ENCODE assay signal across 8 mouse cellular contexts in genomic region chr19:8892829-8893766, GRCm38 (mm10). TPM values are rescaled to one million over a fixed set of nuclear protein-coding genes. Genes with fewer than 3 reads are reported as not detected.
A peak's percentile ranks its signal among the peaks of the same experiment; 100 is the strongest.
DNase-seq lines count a peak whose midpoint lies in the region; ATAC-seq and TF ChIP-seq lines count a peak whose summit lies in the region.

Ints5 (plus strand) TSS chr19:8893005.

- ATAC-seq in embryonic facial prominence, embryonic 14.5 days (ENCODE audit: low read depth) = peak; percentile 65
- ATAC-seq in limb, embryonic 14.5 days (ENCODE audit: low FRiP score, low read depth) = peak; percentile 53
- ATAC-seq in midbrain, embryonic 16.5 days = peak; percentile 49

- H3K9ac ChIP-seq in embryonic facial prominence, embryonic 14.5 days (ENCODE audit: low read depth, low read length) = peak within 1 kb of the TSS; percentile 93
- peak within 1 kb of the TSS; percentile 84 for H3K9ac ChIP-seq in limb, embryonic 14.5 days (ENCODE audit: low read depth, low read length, severe bottlenecking)
- peak within 1 kb of the TSS; percentile 95 for H3K9ac ChIP-seq in midbrain, embryonic 16.5 days (ENCODE audit: low read depth, low read length)

- 1% methylated on average over 54 of the region's 54 CpGs for WGBS in bone marrow, adult 2 months
- WGBS in embryonic facial prominence, embryonic 14.5 days = 3% methylated on average over 42 of the region's 54 CpGs
- 3% methylated on average over 54 of the region's 54 CpGs for WGBS in limb, embryonic 14.5 days
- 3% methylated on average over 53 of the region's 54 CpGs for WGBS in midbrain, embryonic 16.5 days
- 2% methylated on average over 54 of the region's 54 CpGs for WGBS in spleen, adult 2 months

- H3K4me1 ChIP-seq in bone marrow, adult 2 months (ENCODE audit: control insufficient read depth, insufficient read depth, low read length) = peaks cover 5% of the 10 kb centered on the region; the same call in 1 of the 2 replicates
- H3K4me1 ChIP-seq in embryonic facial prominence, embryonic 14.5 days (ENCODE audit: control insufficient read depth, insufficient read depth, low read length) = peaks cover 7% of the 10 kb centered on the region
- peaks cover 15% of the 10 kb centered on the region for H3K4me1 ChIP-seq in limb, embryonic 14.5 days (ENCODE audit: control insufficient read depth, insufficient read depth, low read length)
- H3K4me1 ChIP-seq in midbrain, embryonic 16.5 days (ENCODE audit: control insufficient read depth, insufficient read depth, low read length) = peaks cover 26% of the 10 kb centered on the region
- H3K4me1 ChIP-seq in spleen, adult 2 months (ENCODE audit: control insufficient read depth, insufficient read depth, insufficient read length) = peaks cover 5% of the 10 kb centered on the region; the same call in 1 of the 2 replicates

- DNase-seq in A20 (ENCODE audit: low read depth, low spot score) = peak; percentile 91
- DNase-seq in embryonic facial prominence, embryonic 14.5 days (ENCODE audit: low spot score) = peak; percentile 92
- DNase-seq in heart, adult 8-10 months (ENCODE audit: low spot score) = peak; percentile 88
- DNase-seq in kidney, adult 9 months = peak; percentile 84
- peak; percentile 91 for DNase-seq in limb, embryonic 14.5 days (ENCODE audit: low spot score)
- DNase-seq in spleen, adult 2 months (ENCODE audit: low read depth in 1 of 2, low spot score in 2 of 2) = peak; percentile 73 to 78

- TF ChIP-seq POLR2A in bone marrow, adult 2 months (IDR thresholded peaks at IDR 0.05; ENCODE audit: borderline replicate concordance, control insufficient read depth, low read depth, low read length) = peak; percentile 77
- peak; percentile 67; the same call in 1 of the 2 replicates for TF ChIP-seq POLR2A in limb, embryonic 14.5 days (IDR thresholded peaks at IDR 0.05; ENCODE audit: borderline replicate concordance, extremely low read depth, insufficient read depth, insufficient read length)
- TF ChIP-seq POLR2A in spleen, adult 2 months (IDR thresholded peaks at IDR 0.05; ENCODE audit: low read depth, low read length) = peak; percentile 77

- H3K36me3 ChIP-seq in embryonic facial prominence, embryonic 14.5 days (ENCODE audit: control insufficient read depth, insufficient read depth, low read length) = peaks cover 31% of the 10 kb centered on the region
- H3K36me3 ChIP-seq in limb, embryonic 14.5 days (ENCODE audit: control insufficient read depth, insufficient read depth, low read length) = peaks cover 43% of the 10 kb centered on the region
- peaks cover 6% of the 10 kb centered on the region; the same call in 1 of the 2 replicates for H3K36me3 ChIP-seq in midbrain, embryonic 16.5 days (ENCODE audit: control insufficient read depth, insufficient read depth, low read length)
- peaks cover 8% of the 10 kb centered on the region for H3K36me3 ChIP-seq in spleen, adult 2 months (ENCODE audit: control insufficient read depth, insufficient read depth, low read length)

- H3K4me2 ChIP-seq in embryonic facial prominence, embryonic 14.5 days (ENCODE audit: low read depth, low read length) = peak within 1 kb of the TSS; percentile 87
- peak within 1 kb of the TSS; percentile 71 for H3K4me2 ChIP-seq in limb, embryonic 14.5 days (replicated peaks; ENCODE audit: low read depth, low read length, severe bottlenecking)
- H3K4me2 ChIP-seq in midbrain, embryonic 16.5 days (ENCODE audit: low read length) = peak within 1 kb of the TSS; percentile 90

- TF ChIP-seq CTCF in bone marrow, adult 2 months (IDR thresholded peaks at IDR 0.05; ENCODE audit: control insufficient read depth, insufficient read depth, low read length) = no peak
- no peak for TF ChIP-seq CTCF in spleen, adult 2 months (IDR thresholded peaks at IDR 0.05; ENCODE audit: extremely low read depth, insufficient read depth, insufficient read length, insufficient replicate concordance)

- H3K27ac ChIP-seq in bone marrow, adult 2 months (ENCODE audit: control insufficient read depth, insufficient read depth, low read depth, low read length, poor library complexity) = peak within 1 kb of the TSS; percentile 64
- peak within 1 kb of the TSS; percentile 76 for H3K27ac ChIP-seq in embryonic facial prominence, embryonic 14.5 days (replicated peaks; ENCODE audit: low read depth, low read length)
- H3K27ac ChIP-seq in limb, embryonic 14.5 days (replicated peaks; ENCODE audit: low read depth, low read length) = peak within 1 kb of the TSS; percentile 78
- peak within 1 kb of the TSS; percentile 89 for H3K27ac ChIP-seq in midbrain, embryonic 16.5 days (ENCODE audit: low read length)
- peak within 1 kb of the TSS; percentile 68 for H3K27ac ChIP-seq in spleen, adult 2 months (ENCODE audit: insufficient read depth, low read length)

- no peaks in the 10 kb centered on the region for H3K9me3 ChIP-seq in embryonic facial prominence, embryonic 14.5 days (ENCODE audit: control insufficient read depth, low read length)
- no peaks in the 10 kb centered on the region for H3K9me3 ChIP-seq in limb, embryonic 14.5 days (ENCODE audit: control insufficient read depth, low read length)
- no peaks in the 10 kb centered on the region for H3K9me3 ChIP-seq in midbrain, embryonic 16.5 days (replicated peaks; ENCODE audit: control insufficient read depth, low read length, poor library complexity, severe bottlenecking)

- H3K27me3 ChIP-seq in embryonic facial prominence, embryonic 14.5 days (replicated peaks; ENCODE audit: control insufficient read depth, insufficient read depth, low read length) = no peaks in the 10 kb centered on the region
- no peaks in the 10 kb centered on the region for H3K27me3 ChIP-seq in limb, embryonic 14.5 days (ENCODE audit: control insufficient read depth, insufficient read depth, low read length)
- no peaks in the 10 kb centered on the region for H3K27me3 ChIP-seq in midbrain, embryonic 16.5 days (ENCODE audit: control insufficient read depth, insufficient read depth, low read depth, low read length)
- H3K27me3 ChIP-seq in spleen, adult 2 months (ENCODE audit: control insufficient read depth, insufficient read depth, low read length) = no peaks in the 10 kb centered on the region

- peak within 1 kb of the TSS; percentile 71 for H3K4me3 ChIP-seq in bone marrow, adult 2 months (replicated peaks; ENCODE audit: control insufficient read depth, low read depth, low read length)
- H3K4me3 ChIP-seq in embryonic facial prominence, embryonic 14.5 days (ENCODE audit: low read depth, low read length) = peak within 1 kb of the TSS; percentile 64
- peak within 1 kb of the TSS; percentile 80 for H3K4me3 ChIP-seq in limb, embryonic 14.5 days (replicated peaks; ENCODE audit: low read length)
- peak within 1 kb of the TSS; percentile 88 for H3K4me3 ChIP-seq in midbrain, embryonic 16.5 days (ENCODE audit: low read depth, low read length)
- peak within 1 kb of the TSS; percentile 80 for H3K4me3 ChIP-seq in spleen, adult 2 months (ENCODE audit: extremely low read depth, insufficient read depth, insufficient read length)

RNA-seq across cellular contexts. Expression of gene Ints5, which starts in this region (rescaled TPM):
- polyA plus RNA-seq in bone marrow, adult 2 months (2011; ENCODE audit: insufficient read depth, insufficient read length, low replicate concordance, missing spikeins) = 6.7 and 12.1 TPM in 2 replicates
- polyA plus RNA-seq in embryonic facial prominence, embryonic 14.5 days (2014; fragmentation: Nextera tagmentation; extraction: Ambion mirVana) = 34.8 and 35.1 TPM in 2 replicates
- total RNA-seq in heart, adult 8-10 months (2022) = 10 to 100 TPM; 11.0 to 12.0 (median 11.2) TPM
- 34.5 and 46.5 TPM in 2 replicates for polyA plus RNA-seq in limb, embryonic 14.5 days (2012; rRNA removed)
- 33.4 and 36.6 TPM in 2 replicates for polyA plus RNA-seq in limb, embryonic 14.5 days (2014; fragmentation: Nextera tagmentation; extraction: Ambion mirVana)
- polyA plus RNA-seq in midbrain, embryonic 16.5 days (2015; fragmentation: Nextera tagmentation; extraction: Ambion mirVana) = 29.2 and 30.9 TPM in 2 replicates
- 21.2 and 27.5 TPM in 2 replicates for polyA plus RNA-seq in spleen, adult 2 months (2012; rRNA removed)

Comparison
In these comparisons a context has a peak if more than half of its experiments do, and no peak if none do; other contexts are left out.
1. Peak in every context shown above with its lines: DNase-seq, ATAC-seq, H3K4me3 ChIP-seq and H3K27ac ChIP-seq.